Mouse (Mus musculus) left cerebral cortex, postnatal 14 days (tissue): ENCODE data around the gene Rgs5. TPM values are rescaled to one million over a fixed set of nuclear protein-coding genes. Genes with fewer than 3 reads are reported as not detected.

Source experiments
- DNase-seq, 2 experiments: peaks; one replicate each; pipeline ENCODE4 v3.0.0; 2021 to 2022; ENCODE audit warnings: low spot score in 2 of 2, mixed read lengths in 1 of 2
- intact Hi-C: fragments of 180-260 bp; cut with DNase I; formaldehyde crosslinking; loops from one replicate; pipeline ENCODE4 v1.15.1; 2025
- long read RNA-seq, 2 experiments: library from polyadenylated mRNA; stranded (forward); transcript quantifications; one replicate each; pipeline ENCODE4 v2.0.0; 2021
- total RNA-seq, 2 experiments: library from RNA; stranded (reverse); gene quantifications; 2 replicates each; pipeline ENCODE4 v1.2.3; 2021

The Rgs5 gene
- 100 to 1,000 TPM; 100 to 110 TPM for total RNA-seq
- long read RNA-seq, experiment 1, full-length matches to known transcripts, result 116 of 128 reads
- long read RNA-seq, experiment 1, partial matches to known transcripts, result 9 of 128 reads
- long read RNA-seq, experiment 1, other reads (novel, unspliced or antisense), result 3 of 128 reads
- long read RNA-seq, experiment 2, full-length matches to known transcripts, result 114 of 128 reads
- long read RNA-seq, experiment 2, partial matches to known transcripts, result 2 of 128 reads
- long read RNA-seq, experiment 2, other reads (novel, unspliced or antisense), result 12 of 128 reads

- DNase-seq, result peak; percentile 33 to 45
- intact Hi-C loops, result no loop called here
Observed at GRCm38 (mm10) chr1:169655256-169655655, at the start of gene Rgs5. Rgs5 (plus strand) TSS chr1:169655501.

DNA sequence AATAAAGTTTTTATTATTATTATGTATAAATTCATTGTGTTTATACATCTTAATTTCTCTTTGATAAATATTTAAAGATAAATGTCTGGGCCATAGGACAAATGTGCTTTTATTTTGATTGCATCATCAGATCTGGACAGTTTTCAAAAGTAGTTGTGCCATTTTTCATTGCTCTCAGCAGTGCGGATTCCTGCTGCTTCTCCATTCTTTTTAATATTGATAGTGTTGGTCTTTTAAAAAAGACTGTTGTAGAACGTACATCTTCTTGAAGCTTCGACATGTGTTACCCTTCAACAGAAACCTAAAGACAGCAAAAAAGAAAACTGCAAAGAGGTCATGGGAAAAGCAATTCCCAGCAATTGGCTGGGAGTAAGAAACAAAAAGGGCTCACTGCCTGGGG lies 49.1 kb upstream of the Rgs5 start:
- no peak for DNase-seq

GRCm38 (mm10) chr1:169629738-169630137 lies 25.6 kb upstream of the Rgs5 start:
- no peak for DNase-seq
- intact Hi-C loops, result no loop called here

More for the DNA sequence above, 49.1 kb upstream of the Rgs5 start:
- intact Hi-C loops, result no loop called here

GRCm38 (mm10) chr1:169637251-169637750 lies 18.0 kb upstream of the Rgs5 start:
- no peak for DNase-seq
- intact Hi-C loops, result no loop called here

- no peak for DNase-seq
Observed at GRCm38 (mm10) chr1:169644884-169645653, 10.2 kb upstream of the Rgs5 start.

GRCm38 (mm10) chr1:169659479-169659878 lies 4.2 kb downstream of the Rgs5 start:
- DNase-seq, result no peak
- intact Hi-C loops, result no loop called here

More at GRCm38 (mm10) chr1:169644884-169645653, 10.2 kb upstream of the Rgs5 start:
- intact Hi-C loops, result no loop called here

DNA sequence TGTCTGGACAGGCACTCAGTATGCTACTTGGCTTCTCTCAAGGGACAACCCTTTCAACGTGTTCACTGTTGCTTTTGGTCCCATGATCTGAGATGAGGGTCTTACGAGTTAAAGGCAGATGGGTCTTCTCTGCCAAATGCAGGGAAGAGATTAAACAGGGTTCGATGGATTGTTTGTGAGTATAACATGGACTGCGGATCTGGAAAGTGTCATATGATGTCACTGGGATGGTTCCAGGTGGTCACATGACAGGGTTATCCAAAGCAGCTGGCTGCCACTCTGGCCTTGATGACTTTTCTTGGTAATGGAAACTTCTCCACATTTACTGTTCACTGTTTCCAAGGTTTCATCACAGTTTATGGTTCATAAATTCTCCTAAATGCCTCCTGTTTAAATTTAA lies 12.0 kb downstream of the Rgs5 start:
- intact Hi-C loops, result no loop called here
- DNase-seq, result no peak

DNA sequence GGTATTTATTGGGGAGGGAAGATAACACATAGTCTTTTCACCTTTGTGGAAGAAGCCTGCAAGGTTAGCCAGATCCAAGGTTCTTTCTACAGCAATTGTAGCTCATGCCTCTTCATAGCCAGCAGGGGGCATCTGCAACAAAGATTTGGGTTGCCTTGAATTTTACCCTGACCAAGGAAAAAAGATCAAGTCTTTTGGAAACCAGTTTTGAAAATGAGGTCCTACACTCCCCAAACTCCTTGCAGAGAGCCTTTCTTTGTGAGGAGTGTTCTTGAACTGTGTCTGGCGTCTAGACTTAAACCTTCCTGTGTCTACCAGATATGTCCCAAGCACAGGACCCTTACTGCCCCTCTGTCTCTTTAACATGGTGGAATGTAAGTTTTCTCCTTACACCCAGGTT lies 15.4 kb downstream of the Rgs5 start:
- intact Hi-C loops, result loop anchor here (1.0 to 10.0 kb wide), 4 partner anchors 77 to 248 kb away; partner anchors contain the start of genes Nuf2 and Rgs4

DNA sequence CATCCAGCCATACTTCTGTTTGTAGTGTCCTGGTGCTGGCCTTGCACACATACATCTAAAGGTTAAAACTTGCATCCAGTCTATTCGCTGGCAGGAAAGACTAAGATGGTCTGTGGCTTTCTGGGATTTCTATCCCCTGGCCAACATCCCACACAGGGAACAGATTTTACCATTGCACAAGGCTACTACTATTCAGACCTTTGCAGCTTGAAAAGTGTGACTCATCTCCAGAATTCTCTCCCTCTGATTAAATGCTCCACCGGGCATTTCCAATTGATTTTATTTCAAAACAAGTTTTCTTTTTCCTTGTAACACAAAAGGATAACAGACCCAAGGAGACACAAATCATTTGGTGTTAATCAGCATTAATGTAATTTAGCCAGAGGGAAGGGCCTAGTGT lies 16.5 kb downstream of the Rgs5 start:
- no peak for DNase-seq
- intact Hi-C loops, result loop anchor here (5.0 to 10.0 kb wide), 3 partner anchors 76 to 143 kb away; partner anchors contain the start of genes Nuf2 and Rgs4

More for the DNA sequence above, 15.4 kb downstream of the Rgs5 start:
- peak; percentile 12 to 30 for DNase-seq

- no peak for DNase-seq
- intact Hi-C loops, result loop anchor here (5.0 to 10.0 kb wide), 3 partner anchors 75 to 143 kb away; partner anchors contain the start of genes Nuf2 and Rgs4
Observed at GRCm38 (mm10) chr1:169672272-169672671, 17.0 kb downstream of the Rgs5 start.

DNA sequence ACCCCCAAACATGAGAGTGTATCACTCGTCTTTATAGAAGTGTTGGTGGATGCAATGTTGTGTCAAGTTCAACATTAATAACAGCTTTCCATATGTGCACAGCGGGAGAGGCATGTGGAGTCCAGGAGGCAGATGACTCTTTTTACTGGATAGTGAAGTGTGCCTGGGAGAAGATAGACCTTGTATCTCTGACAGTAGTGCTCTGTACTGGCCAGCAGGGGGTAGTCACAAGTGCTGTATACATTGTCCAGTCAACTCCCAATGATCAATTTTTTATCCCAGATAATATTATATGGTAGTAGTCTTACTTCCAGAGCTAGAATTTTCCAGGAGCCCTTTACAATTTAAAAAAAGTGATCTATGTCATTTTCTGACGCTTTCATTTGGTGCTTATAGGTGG lies 18.8 kb downstream of the Rgs5 start:
- DNase-seq, result peak; percentile 8 to 20
- intact Hi-C loops, result loop anchor here (5.0 to 10.0 kb wide), 3 partner anchors 73 to 142 kb away; partner anchors contain the start of genes Nuf2 and Rgs4

GRCm38 (mm10) chr1:169676751-169677150 lies 21.4 kb downstream of the Rgs5 start:
- intact Hi-C loops, result loop anchor here (10.0 kb wide), 1 partner anchor 138 kb away; no protein-coding TSS in a partner anchor
- no peak for DNase-seq

DNA sequence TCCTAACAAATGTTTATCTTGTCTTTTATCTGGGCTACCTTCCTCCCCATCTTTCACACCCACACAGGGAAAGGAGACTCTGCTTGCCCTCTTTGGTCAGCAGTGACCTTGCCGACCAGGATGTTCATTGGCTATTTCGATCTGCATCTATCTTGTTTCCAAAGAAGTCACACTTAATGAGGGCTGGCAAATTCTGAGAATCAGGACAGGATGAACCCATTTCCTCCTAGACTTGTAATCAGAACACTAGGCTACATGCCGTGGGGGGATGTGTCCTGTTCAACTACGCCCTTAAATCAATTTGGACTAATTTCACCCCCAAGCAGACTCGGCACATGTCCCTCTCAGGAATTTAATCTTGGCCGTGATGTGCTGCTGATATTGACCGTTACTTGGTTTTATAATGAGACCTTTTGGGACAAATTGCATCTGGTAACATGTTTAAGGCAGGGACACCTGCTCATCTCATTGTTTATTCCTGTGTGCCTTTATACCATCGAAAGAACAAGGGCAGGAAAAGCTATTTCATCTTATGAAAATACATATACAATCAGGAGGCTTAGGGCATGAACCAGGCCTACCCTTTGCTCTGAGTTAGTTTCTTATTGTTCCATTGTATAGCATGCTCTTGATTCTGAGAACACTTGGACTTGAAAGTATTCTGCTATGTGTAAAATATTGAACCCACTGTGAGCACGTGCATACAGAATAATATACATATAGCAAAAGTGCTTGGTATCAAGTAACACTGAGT lies 25.3 kb downstream of the Rgs5 start:
- intact Hi-C loops, result no loop called here
- no peak for DNase-seq

GRCm38 (mm10) chr1:169682775-169683497 lies 27.6 kb downstream of the Rgs5 start:
- intact Hi-C loops, result no loop called here
- no peak for DNase-seq

DNA sequence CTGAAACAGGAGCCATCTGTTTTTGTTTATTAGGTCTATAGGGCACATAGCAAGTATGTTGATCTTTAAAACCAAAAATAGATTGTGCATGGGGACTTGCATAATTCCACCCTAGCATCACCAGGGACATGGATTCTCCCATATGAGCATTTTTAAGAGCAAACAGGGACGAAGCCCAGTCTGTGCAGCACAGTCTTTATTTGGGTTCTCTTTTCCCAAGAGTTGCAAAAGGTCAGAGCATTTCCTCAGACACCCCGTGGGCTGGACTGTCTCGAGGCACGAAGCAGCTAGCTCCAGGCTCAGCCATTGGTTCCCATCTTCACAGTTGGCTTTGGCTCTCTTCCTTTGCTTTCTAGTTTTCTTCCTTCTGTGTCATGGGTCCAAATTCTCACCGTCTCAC lies 30.0 kb downstream of the Rgs5 start:
- intact Hi-C loops, result no loop called here
- no peak for DNase-seq

- no peak for DNase-seq
- intact Hi-C loops, result no loop called here
Observed at GRCm38 (mm10) chr1:169693040-169693439, 37.7 kb downstream of the Rgs5 start.

DNA sequence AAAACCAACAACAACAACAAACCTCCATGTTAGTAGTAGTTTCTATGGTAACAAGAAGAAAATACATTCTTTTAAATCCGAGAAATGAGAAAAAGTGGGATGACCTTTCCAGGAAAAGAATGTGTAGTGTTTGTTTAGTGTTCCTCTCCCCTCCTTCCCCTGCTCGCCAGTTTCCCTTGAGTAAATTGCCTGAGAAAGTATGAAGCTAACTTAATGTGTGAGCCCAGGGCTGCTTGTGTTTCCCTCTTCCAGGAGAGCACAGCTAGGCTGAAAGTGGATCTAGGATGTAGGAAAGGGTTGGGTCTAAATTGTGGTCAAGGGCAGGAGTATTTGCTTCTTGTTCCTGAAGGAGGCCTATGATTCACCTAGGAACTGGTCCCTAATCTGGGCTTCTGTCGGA lies 38.2 kb downstream of the Rgs5 start:
- intact Hi-C loops, result no loop called here
- no peak for DNase-seq

- DNase-seq, result no peak
- intact Hi-C loops, result no loop called here
Observed at GRCm38 (mm10) chr1:169695356-169695755, 40.1 kb downstream of the Rgs5 start.

- intact Hi-C loops, result no loop called here
- DNase-seq, result no peak
Observed at GRCm38 (mm10) chr1:169697236-169697635, 41.9 kb downstream of the Rgs5 start.
